Mouse (Mus musculus) heart, embryonic 13.5 days (tissue): ENCODE results near the gene Bloc1s3. TPM values are rescaled to one million over a fixed set of nuclear protein-coding genes. Genes with fewer than 3 reads are reported as not detected.

ENCODE experiments used
- ATAC-seq: fragments of 200-750 bp; cut with Nextera tagmentation; 2 replicates; pipeline ENCODE4 v1.8.0; 2017; ENCODE audit warnings: moderate TSS enrichment; ENCODE audit not compliant: insufficient number of reproducible peaks, low FRiP score, low TSS enrichment; ENCODE audit errors: extremely low read depth
- H3K27ac ChIP-seq: fragments of 300-500 bp; sonication (generic); replicated peaks from 2 replicates; pipeline ENCODE4 v1.5.1; 2015; ENCODE audit warnings: moderate library complexity, mild to moderate bottlenecking, inconsistent platforms
- H3K27me3 ChIP-seq: fragments of 300-500 bp; sonication (generic); replicated peaks from 2 replicates; pipeline ENCODE4 v1.6.1; 2015; ENCODE audit warnings: mild to moderate bottlenecking, inconsistent platforms
- H3K36me3 ChIP-seq: fragments of 300-500 bp; sonication (generic); 2 replicates; pipeline ENCODE4 v1.6.1; 2015; ENCODE audit warnings: mild to moderate bottlenecking, inconsistent platforms
- H3K4me1 ChIP-seq: fragments of 300-500 bp; sonication (generic); 2 replicates; pipeline ENCODE4 v1.6.1; 2015; ENCODE audit warnings: inconsistent platforms
- H3K4me2 ChIP-seq: fragments of 300-500 bp; sonication (generic); 2 replicates; pipeline ENCODE4 v1.6.1; 2015; ENCODE audit warnings: inconsistent platforms, mild to moderate bottlenecking, moderate library complexity
- H3K4me3 ChIP-seq: fragments of 300-500 bp; sonication (generic); 2 replicates; pipeline ENCODE4 v1.5.1; 2015; ENCODE audit warnings: moderate library complexity, mild to moderate bottlenecking, inconsistent platforms
- H3K9ac ChIP-seq: fragments of 300-500 bp; sonication (generic); 2 replicates; pipeline ENCODE4 v1.6.1; 2015; ENCODE audit warnings: inconsistent platforms, mild to moderate bottlenecking, moderate library complexity
- H3K9me3 ChIP-seq: fragments of 300-500 bp; sonication (generic); 2 replicates; pipeline ENCODE4 v1.6.1; 2016; ENCODE audit warnings: inconsistent platforms
- WGBS: fragments of 180-500 bp; shearing (Covaris S2); methylation state at CpG from one replicate; pipeline ENCODE4 v1.1.7; 2015; ENCODE audit warnings: mixed read lengths; 5-methylcytosine and 5-hydroxymethylcytosine counted together
- polyA plus RNA-seq: library from polyadenylated mRNA; unstranded; fragments of >200 nt; fragmentation: Nextera tagmentation; extraction: Ambion mirVana; gene quantifications from 2 replicates; pipeline ENCODE4 v1.2.1, GENCODE M21; 2015

Bloc1s3 gene
- 1.5 TPM in 2 replicates for polyA plus RNA-seq

DNA sequence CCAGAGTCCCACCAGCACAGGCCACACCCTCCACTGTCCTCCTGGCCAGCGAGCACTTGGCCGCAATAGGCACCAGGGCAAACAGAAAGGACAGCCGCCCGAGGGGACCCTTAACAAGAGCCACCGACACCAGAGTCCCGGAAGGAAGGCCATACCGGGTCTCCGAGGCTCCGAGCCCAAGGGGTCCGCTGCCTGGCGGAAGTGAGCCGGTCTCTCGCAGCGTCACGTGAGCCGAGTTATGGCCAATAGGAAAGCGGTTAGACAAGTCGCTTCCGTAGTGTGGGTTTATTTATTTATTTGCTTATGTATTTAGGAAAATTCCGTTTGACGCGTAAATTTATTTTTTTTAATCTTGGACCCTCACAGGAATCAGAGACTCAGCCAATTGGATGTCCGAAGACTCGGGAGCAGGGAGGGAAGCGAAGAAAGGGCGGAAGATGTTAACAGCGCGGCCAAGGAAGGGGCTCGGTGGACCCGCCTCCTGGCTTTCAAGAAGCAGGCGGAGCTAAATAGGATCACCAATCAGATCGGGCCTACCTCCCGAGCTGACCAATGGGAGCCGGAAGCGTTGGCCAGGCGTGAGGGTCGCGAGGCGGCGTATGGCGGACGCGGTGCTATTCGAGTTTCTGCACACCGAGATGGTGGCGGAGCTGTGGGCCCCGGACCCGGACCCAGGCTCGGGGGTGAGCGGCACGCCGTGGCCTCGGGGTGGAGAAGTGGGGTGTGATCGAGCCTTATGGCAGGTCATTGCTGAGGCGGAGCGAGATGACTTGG, at the start of gene Bloc1s3, which contains the start of gene Trappc6a:
TSS of gene Bloc1s3 (minus strand) at position 218 of the 774 bp plus-strand sequence.
TSS of gene Trappc6a (plus strand) at position 246 of the 774 bp plus-strand sequence.
- ATAC-seq, result peak; percentile 85
- Histone ChIP-seq H3K4me2 (peak within 1 kb of the TSS; percentile 88), H3K4me1 (peaks cover 26% of the 10 kb centered on the region), H3K36me3 (no peaks in the 10 kb centered on the region), H3K27me3 (no peaks in the 10 kb centered on the region), H3K9me3 (no peaks in the 10 kb centered on the region), H3K27ac (peak within 1 kb of the TSS; percentile 83), H3K4me3 (peak within 1 kb of the TSS; percentile 79), H3K9ac (peak within 1 kb of the TSS; percentile 90)
- WGBS, result under 1% methylated on average over 56 of the region's 56 CpGs

DNA sequence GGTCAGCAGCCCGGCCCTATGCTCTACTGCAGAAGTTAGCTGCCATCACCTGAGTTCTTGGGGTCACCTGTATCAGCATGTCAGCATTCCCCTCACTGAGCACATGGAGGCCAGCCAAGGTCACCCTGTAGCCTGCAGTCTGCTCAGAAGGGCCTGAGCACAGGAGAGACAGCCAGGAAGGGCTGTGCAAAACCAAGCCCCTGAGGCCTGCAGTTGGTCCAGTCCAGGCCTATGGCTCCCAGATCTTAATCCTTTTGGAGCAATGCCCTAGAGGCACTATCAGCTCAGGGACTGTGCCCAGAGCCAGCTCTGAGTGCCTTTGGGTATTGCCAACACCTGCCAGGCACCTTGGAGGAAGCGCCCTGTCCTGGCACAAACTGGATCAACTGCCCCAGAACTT, 48.9 kb upstream of the Bloc1s3 start:
- ATAC-seq, result no peak
- Histone ChIP-seq H3K4me3 (no peak overlapping the region), H3K27me3 (no peaks in the 10 kb centered on the region), H3K9me3 (no peaks in the 10 kb centered on the region), H3K4me2 (no peak overlapping the region), H3K27ac (peak overlapping the region; percentile 13; the same call in 1 of the 2 replicates), H3K9ac (peak overlapping the region; percentile 34), H3K36me3 (peaks cover 26% of the 10 kb centered on the region), H3K4me1 (peaks cover 69% of the 10 kb centered on the region)
- 86% methylated on average over 2 of the region's 2 CpGs for WGBS

DNA sequence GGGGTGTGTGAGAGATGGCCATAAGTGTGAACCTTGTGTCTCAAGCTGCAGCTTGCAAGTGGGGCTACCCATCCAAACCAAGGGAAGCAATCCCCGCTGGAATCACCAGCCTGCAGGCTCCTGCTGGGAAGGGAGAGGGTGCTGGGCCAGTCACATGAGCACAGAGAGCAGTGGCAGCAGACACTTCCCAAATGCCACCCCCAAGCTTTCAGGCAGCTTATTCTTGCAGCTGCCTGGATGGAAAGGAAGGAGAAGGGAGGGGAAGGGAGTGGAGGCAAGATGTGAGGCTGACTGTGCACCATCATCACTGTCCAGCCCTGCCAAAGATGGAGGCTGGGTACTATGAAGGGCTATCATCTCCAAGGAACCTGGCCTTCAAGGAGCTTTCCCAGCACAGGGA, 46.0 kb upstream of the Bloc1s3 start:
- no peaks in the 10 kb centered on the region for H3K9me3 ChIP-seq
- no peak overlapping the region for H3K27ac ChIP-seq
- WGBS, result 56% methylated on average over 1 of the region's 1 CpGs
- H3K4me2 ChIP-seq, result no peak overlapping the region
- peaks cover 51% of the 10 kb centered on the region for H3K4me1 ChIP-seq
- no peak overlapping the region for H3K9ac ChIP-seq
- no peak for ATAC-seq
- no peaks in the 10 kb centered on the region for H3K27me3 ChIP-seq
- H3K36me3 ChIP-seq, result peaks cover 28% of the 10 kb centered on the region
- H3K4me3 ChIP-seq, result no peak overlapping the region

DNA sequence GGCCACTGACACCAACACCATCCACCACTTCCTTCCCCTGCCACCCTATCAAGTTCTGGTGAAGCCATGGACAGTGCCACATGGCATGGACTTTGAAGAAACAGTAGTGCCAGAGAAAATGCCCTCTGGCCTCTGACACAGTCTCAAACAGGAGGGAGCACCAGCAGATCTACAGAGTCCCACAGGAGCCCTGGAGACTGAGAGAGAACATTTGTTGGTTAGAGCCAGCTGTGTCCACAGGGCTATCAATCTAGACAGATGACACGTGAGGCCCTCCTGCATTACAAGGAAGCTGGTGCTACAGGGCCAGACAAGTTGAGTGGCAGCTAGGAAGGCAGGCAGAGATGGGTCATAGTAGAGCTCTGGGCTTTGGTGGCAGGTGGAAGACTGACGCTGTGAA, 44.3 kb upstream of the Bloc1s3 start:
- no peak overlapping the region for H3K4me3 ChIP-seq
- H3K9ac ChIP-seq, result peak overlapping the region; percentile 33; the same call in 1 of the 2 replicates
- peaks cover 31% of the 10 kb centered on the region for H3K36me3 ChIP-seq
- WGBS, result 33% methylated on average over 2 of the region's 2 CpGs
- no peak overlapping the region for H3K4me2 ChIP-seq
- no peak for ATAC-seq
- no peaks in the 10 kb centered on the region for H3K9me3 ChIP-seq
- no peak overlapping the region for H3K27ac ChIP-seq
- no peaks in the 10 kb centered on the region for H3K27me3 ChIP-seq
- peaks cover 36% of the 10 kb centered on the region for H3K4me1 ChIP-seq

DNA sequence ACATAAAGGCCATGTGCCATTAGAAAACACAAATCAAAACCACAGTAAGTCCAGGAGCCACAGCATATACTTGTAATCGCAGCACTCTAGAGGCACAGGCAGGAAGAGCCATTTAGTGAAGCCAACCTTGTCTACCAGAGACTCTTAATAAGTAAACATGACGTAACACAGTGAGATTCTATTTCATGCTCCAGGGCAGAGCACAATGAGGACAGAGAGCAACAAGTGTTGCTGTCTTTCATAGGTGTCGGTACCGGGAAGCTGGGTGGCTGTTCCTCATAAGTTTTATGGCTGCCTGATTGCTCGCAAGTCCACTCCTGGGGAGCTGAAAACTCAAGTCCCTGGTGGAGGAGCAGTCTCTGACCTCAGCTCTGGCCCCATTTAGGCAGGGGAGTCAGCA, 43.5 kb upstream of the Bloc1s3 start:
- Histone ChIP-seq H3K27me3 (no peaks in the 10 kb centered on the region), H3K9ac (peak overlapping the region; percentile 19; the same call in 1 of the 2 replicates), H3K36me3 (peaks cover 31% of the 10 kb centered on the region), H3K27ac (no peak overlapping the region), H3K4me1 (peaks cover 33% of the 10 kb centered on the region), H3K9me3 (no peaks in the 10 kb centered on the region), H3K4me3 (no peak overlapping the region), H3K4me2 (no peak overlapping the region)
- no peak for ATAC-seq
- WGBS, result 89% methylated on average over 5 of the region's 5 CpGs

DNA sequence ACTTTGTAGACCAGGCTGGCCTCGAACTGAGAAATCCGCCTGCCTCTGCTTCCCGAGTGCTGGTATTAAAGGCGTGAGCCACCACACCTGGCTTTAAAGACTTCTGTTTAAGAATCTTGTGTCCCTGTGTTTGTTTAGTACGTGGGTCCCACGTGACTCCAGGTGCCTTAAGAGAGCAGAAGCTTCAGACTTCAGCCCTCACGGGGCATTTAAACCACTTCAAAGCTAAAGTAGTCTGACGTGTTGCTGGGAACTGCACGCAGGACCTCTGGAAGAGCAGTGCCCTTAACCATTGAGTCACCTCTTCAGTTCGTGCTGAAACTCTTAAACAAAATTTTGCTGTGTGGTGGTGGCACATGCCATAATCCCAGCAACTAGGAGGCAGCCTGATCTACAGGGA, 41.2 kb upstream of the Bloc1s3 start:
- Histone ChIP-seq H3K27ac (no peak overlapping the region), H3K36me3 (peaks cover 24% of the 10 kb centered on the region), H3K27me3 (no peaks in the 10 kb centered on the region), H3K4me1 (peaks cover 44% of the 10 kb centered on the region), H3K4me3 (no peak overlapping the region), H3K9me3 (no peaks in the 10 kb centered on the region), H3K9ac (no peak overlapping the region), H3K4me2 (no peak overlapping the region)
- 77% methylated on average over 10 of the region's 10 CpGs for WGBS
- ATAC-seq, result no peak

DNA sequence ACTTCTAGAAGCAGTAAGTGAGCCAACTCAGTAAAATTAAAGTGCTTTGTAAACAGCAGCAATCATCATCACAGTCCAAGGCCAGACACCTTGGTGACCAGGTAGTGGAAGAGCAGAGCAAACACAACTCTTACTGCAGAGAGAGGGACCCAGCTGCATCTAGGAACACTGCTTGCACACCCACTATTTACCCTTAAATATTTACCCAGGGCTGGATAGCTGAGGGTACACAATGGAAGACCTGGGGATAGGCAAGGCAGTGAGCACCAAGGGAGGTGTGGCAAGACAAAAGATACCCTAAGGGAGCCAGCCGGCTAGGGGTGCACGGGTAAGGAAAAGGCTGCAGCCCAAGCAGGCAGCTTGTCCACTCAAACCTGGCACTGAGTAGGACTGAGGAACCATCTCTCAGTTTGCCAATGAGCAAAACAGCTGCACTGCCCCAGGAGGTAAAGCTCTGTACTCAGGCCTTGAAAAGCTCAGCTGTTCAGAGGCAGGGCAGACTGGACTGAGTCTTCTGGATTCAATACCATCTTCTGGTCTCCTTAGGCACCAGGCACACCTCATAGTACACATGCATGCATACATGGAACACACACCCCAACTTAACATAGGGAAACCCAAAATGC, 39.3 kb upstream of the Bloc1s3 start:
- H3K27me3 ChIP-seq, result no peaks in the 10 kb centered on the region
- H3K9me3 ChIP-seq, result no peaks in the 10 kb centered on the region
- H3K9ac ChIP-seq, result no peak overlapping the region
- 65% methylated on average over 2 of the region's 2 CpGs for WGBS
- no peak overlapping the region for H3K4me3 ChIP-seq
- no peak overlapping the region for H3K27ac ChIP-seq
- peaks cover 8% of the 10 kb centered on the region; the same call in 1 of the 2 replicates for H3K36me3 ChIP-seq
- peaks cover 49% of the 10 kb centered on the region for H3K4me1 ChIP-seq
- no peak overlapping the region for H3K4me2 ChIP-seq
- ATAC-seq, result no peak

DNA sequence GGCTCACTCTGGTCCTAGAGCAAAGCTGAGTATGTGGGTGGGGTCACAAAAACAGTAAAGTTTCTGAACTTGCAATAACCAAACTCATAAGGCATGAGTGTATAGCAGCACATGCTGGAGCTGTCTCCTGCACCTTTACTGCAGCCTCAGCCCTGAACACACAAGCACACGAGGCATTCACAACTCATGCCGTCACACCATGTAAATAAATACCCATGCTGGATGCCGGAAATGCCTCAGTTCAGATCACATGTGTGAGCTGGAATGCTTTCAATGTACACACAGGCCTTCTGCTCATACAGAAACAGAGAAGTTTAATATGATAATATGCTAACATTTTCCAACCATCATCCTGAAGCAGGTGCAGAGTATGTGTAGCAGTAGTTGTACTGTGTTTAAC, 37.8 kb upstream of the Bloc1s3 start:
- Histone ChIP-seq H3K4me3 (no peak overlapping the region), H3K9me3 (no peaks in the 10 kb centered on the region), H3K4me1 (peaks cover 56% of the 10 kb centered on the region), H3K4me2 (no peak overlapping the region), H3K27ac (no peak overlapping the region), H3K9ac (no peak overlapping the region), H3K27me3 (no peaks in the 10 kb centered on the region), H3K36me3 (0 out of 2 replicates have a peak, but pooled peaks cover 3% of the 10 kb centered on the region)
- no peak for ATAC-seq
- WGBS, result 36% methylated on average over 3 of the region's 3 CpGs

DNA sequence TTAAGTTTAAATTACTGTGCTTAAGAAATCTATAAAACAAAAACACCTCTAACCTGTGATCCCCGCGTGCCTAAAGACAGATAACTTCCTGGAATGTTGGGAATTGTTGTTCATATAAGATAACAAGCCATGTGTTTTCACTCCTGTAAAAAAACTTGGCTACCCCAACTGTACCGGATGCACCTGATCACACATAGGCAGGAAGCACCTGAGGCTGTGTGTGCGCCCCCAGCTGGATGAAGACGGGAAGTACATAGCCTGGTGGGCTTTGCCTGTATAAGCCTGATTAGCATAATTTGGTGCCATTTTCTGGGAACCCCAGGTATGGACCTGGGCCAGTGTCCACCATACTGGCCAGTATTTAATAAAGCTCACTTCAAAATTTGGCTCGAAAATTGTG, 35.4 kb upstream of the Bloc1s3 start:
- WGBS, result 38% methylated on average over 6 of the region's 6 CpGs
- Histone ChIP-seq H3K36me3 (0 out of 2 replicates have a peak, but pooled peaks cover 4% of the 10 kb centered on the region), H3K4me3 (no peak overlapping the region), H3K27ac (no peak overlapping the region), H3K4me2 (no peak overlapping the region), H3K4me1 (peaks cover 60% of the 10 kb centered on the region), H3K9me3 (no peaks in the 10 kb centered on the region), H3K9ac (no peak overlapping the region; the same call in 1 of the 2 replicates), H3K27me3 (no peaks in the 10 kb centered on the region)
- no peak for ATAC-seq

DNA sequence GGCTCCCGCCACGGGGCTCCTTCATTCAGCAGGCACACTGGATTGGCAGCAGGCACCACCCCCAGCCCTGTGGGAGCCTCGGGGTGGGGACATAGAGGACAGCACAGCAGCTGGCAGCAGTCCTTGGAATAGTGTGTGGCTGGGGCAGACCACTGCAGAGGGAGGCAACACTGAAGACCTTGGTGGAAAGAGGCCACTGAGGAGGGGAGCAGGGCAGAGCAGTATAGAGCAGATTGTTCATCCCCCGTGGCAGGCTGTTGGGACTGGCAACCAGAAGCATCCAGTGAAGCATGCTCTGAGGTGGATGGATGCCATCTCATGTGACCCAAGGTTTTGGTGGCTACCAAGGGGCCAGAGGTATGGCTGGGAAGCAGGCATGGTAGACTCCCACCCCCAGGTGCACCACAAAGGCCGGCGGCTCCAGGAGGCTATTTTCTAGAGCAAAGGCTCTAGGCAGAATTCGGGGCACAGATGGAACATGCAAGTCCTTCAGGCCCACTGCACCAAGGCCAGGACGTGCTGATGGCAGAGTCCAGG, 34.1 kb upstream of the Bloc1s3 start:
- Histone ChIP-seq H3K27ac (no peak overlapping the region), H3K9ac (peak overlapping the region; percentile 42; the same call in 1 of the 2 replicates), H3K4me2 (0 out of 2 replicates have a peak overlapping the region, but pooled peaks have one; percentile 2), H3K9me3 (no peaks in the 10 kb centered on the region), H3K4me3 (no peak overlapping the region), H3K4me1 (peaks cover 63% of the 10 kb centered on the region), H3K27me3 (no peaks in the 10 kb centered on the region), H3K36me3 (0 out of 2 replicates have a peak, but pooled peaks cover 2% of the 10 kb centered on the region)
- WGBS, result 71% methylated on average over 8 of the region's 8 CpGs
- ATAC-seq, result peak; percentile 11; the same call in 1 of the 2 replicates

DNA sequence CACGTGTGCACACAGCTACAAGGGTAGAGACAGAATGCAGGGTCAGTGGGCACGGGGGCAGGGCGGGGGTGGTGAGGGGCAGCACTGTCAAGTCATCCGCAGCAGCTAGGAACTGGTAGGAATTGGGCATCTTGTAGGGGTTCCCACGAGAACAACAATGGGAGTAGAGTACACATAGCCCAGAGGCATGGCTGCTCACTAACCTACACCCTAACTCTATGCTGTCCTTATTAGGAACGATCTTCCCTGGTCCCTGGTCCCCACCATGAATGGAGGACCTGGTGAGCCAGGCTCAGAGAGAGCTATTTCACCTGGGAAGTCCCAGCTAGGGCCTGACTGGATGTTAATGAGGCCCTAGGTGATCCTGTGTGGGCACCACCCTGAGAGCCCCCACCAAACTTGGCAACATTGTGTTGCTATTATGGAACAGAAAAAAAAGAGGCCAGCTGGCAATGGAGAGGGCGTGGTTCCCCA, 33.6 kb upstream of the Bloc1s3 start:
- ATAC-seq, result no peak

More for the DNA sequence above, 33.6 kb upstream of the Bloc1s3 start:
- Histone ChIP-seq H3K4me3 (no peak overlapping the region), H3K9me3 (no peaks in the 10 kb centered on the region), H3K27me3 (no peaks in the 10 kb centered on the region), H3K9ac (peak overlapping the region; percentile 42; the same call in 1 of the 2 replicates), H3K4me2 (0 out of 2 replicates have a peak overlapping the region, but pooled peaks have one; percentile 2), H3K36me3 (0 out of 2 replicates have a peak, but pooled peaks cover 2% of the 10 kb centered on the region), H3K4me1 (peaks cover 65% of the 10 kb centered on the region), H3K27ac (no peak overlapping the region; the same call in 1 of the 2 replicates)
- 83% methylated on average over 7 of the region's 7 CpGs for WGBS
